Mouse (Mus musculus): Measurements from ENCODE around the gene Radil.
A peak's percentile ranks its signal among the peaks of the same experiment; 100 is the strongest.

The Radil gene

GRCm38 (mm10) chr5:142444791-142445531 lies 105.9 kb downstream of the Radil start:
- DNase-seq (ENCODE audit: low spot score): no peak

- no peak for DNase-seq (ENCODE audit: low spot score)
Observed at GRCm38 (mm10) chr5:142443994-142444393, 106.9 kb downstream of the Radil start.

GRCm38 (mm10) chr5:142443514-142443913 lies 107.4 kb downstream of the Radil start:
- no peak for DNase-seq (ENCODE audit: low spot score)

GRCm38 (mm10) chr5:142442045-142442440 lies 108.9 kb downstream of the Radil start:
- no peak for DNase-seq (ENCODE audit: low spot score)

- no peak for DNase-seq (ENCODE audit: low spot score)
Observed at GRCm38 (mm10) chr5:142441332-142442044, 109.4 kb downstream of the Radil start.

- peak; percentile 67 for DNase-seq (ENCODE audit: low spot score)
Observed at GRCm38 (mm10) chr5:142440451-142441147, 110.3 kb downstream of the Radil start.

GRCm38 (mm10) chr5:142439911-142440432 lies 110.9 kb downstream of the Radil start:
- peak; percentile 26 for DNase-seq (ENCODE audit: low spot score)

GRCm38 (mm10) chr5:142438380-142438938 lies 112.4 kb downstream of the Radil start:
- no peak for DNase-seq (ENCODE audit: low spot score)

- DNase-seq (ENCODE audit: low spot score): no peak
Observed at GRCm38 (mm10) chr5:142435736-142436135, 115.2 kb downstream of the Radil start.
